Mouse (Mus musculus): ENCODE data around the gene Cd86. TPM values are rescaled to one million over a fixed set of nuclear protein-coding genes. Genes with fewer than 3 reads are reported as not detected.
A peak's percentile ranks its signal among the peaks of the same experiment; 100 is the strongest.

Gene Cd86
- polyA plus RNA-seq, 1 experiment from 2014 or later, result 1.8 TPM

DNA sequence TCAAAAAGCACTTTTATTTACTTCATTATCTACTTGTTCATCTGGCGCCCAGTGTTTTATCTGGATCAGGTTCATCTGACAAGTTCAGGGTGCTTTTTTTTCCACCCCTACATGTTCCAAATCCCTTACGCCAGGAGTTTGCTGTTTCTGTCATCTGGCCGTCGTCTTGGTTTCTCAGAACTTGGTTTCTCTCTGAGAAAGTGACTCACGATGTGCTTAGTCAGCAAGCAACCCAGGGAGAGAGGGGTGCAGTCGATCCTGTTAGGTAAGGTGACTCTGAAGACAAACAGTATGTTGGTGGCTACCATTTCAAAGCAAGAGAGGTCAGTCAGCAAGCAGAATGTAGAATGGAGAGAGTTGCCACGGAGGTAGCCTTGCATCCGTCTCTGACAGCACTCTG lies 93.9 kb downstream of the Cd86 start:
- no peak overlapping the region for H3K4me3 ChIP-seq (replicated peaks)
- H3K4me2 ChIP-seq (replicated peaks), result no peak overlapping the region
- H3K27ac ChIP-seq, result no peak overlapping the region
- no peaks in the 10 kb centered on the region for H3K27me3 ChIP-seq
- no peaks in the 10 kb centered on the region for H3K9me3 ChIP-seq
- no peaks in the 10 kb centered on the region for H3K36me3 ChIP-seq
- H3K4me1 ChIP-seq (replicated peaks), result no peaks in the 10 kb centered on the region
- 85% methylated on average over 8 of the region's 8 CpGs for WGBS
- no peak overlapping the region for H3K9ac ChIP-seq (replicated peaks)
- no peak for ATAC-seq

DNA sequence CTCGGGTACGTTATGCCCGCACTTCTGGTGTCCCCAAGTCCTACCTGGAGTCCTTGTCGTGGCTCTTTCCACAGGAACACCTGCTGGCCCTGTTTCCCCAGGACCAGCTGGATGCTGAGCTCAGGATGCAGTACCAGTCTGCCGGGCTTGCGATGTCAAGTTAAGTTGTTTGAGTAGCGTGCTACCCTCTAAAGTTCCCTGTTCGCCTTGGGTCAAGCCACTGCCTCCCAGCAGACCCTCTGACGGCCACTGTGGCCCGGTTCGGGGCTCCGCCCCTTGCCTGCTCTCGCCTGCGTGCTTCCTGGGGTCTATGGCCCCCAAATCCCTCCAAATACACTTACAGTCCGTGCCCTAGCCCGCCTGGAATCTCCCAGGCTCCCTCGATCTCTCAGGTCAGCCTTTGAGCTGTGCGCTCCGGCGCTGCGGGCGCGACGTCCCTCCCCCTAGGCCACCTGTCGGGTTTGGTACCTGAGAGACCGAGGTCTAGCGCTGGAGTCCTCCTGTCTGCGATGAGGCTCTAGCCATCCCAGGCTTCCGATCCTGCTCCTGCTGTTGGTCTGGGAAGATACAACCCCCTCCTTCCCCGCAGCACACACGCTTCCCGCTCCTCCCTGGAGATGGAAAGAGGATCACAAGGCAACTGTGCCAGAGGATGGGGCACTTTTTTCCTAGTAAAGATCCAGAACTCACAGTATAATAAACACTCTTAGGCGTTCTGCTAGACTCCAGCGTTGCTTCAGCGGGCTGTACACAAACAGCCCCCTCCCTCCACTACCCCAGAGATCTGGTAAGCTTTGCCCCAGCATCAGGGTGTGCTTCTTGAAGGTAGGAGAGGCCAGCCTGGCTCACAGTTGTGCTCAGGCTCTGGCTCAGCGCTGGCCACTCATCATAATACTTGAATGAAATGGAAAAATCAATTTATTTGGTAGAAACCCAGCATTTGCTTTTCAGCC lies 104.2 kb downstream of the Cd86 start, which contains the start of gene Casr:
TSS of gene Casr (minus strand) at position 756 of the 953 bp plus-strand sequence.
- H3K27ac ChIP-seq, result no peak within 1 kb of the TSS
- peak; percentile 50 for ATAC-seq
- 2% methylated on average over 36 of the region's 36 CpGs for WGBS
- no peaks in the 10 kb centered on the region for H3K36me3 ChIP-seq
- peak within 1 kb of the TSS; percentile 37 for H3K9ac ChIP-seq (replicated peaks)
- H3K9me3 ChIP-seq, result no peaks in the 10 kb centered on the region
- H3K4me2 ChIP-seq (replicated peaks), result peak within 1 kb of the TSS; percentile 69
- H3K4me1 ChIP-seq (replicated peaks), result peaks cover 11% of the 10 kb centered on the region
- peak within 1 kb of the TSS; percentile 38 for H3K4me3 ChIP-seq (replicated peaks)
- H3K27me3 ChIP-seq, result peaks cover 15% of the 10 kb centered on the region

DNA sequence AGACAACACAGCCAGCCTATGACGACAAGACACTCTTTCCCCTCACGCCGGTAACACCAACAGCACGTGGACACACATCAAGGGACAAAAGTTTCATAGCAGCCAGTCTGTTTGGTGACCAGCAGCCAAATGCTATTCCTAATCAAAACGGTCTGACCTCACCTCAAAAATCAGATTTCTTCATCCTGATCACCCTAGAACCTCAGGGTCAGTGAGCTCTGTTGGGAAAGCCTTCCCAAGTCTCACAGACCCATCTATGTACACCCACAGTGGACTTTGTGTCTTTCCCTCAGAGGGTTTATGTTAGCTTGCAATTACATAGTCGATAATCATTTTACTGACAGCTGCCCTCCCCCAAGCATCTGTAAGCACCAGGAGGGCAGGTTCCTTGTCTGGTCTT lies 106.3 kb downstream of the Cd86 start:
- ATAC-seq, result no peak
- WGBS, result 91% methylated on average over 6 of the region's 6 CpGs

DNA sequence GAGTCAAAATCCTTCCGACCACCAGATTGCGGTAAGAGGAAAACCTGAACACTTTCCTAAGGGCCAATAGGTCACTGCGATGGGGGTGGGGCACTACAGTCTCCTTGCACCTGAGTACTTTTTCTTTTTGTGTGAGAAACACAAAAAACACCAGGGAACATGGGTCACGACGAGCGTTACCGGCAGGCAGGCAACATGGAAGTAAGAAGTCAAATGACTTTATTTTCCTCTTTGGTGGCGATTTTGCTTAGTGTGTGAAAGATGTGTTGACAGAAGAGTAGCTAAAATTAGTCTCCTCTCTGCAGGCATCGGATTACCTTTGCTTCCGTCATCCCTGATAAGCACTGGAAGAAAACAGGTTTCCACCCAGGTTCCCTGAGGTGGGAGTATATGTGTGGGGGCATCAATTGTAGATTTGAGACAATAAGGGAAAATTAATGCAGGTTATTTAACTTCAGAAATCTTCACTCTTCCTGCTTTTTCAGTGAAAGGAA lies 110.2 kb downstream of the Cd86 start:
- no peak overlapping the region for H3K4me2 ChIP-seq (replicated peaks)
- H3K9me3 ChIP-seq, result no peaks in the 10 kb centered on the region
- no peaks in the 10 kb centered on the region for H3K36me3 ChIP-seq
- H3K4me3 ChIP-seq (replicated peaks), result no peak overlapping the region
- H3K27me3 ChIP-seq, result peaks cover 5% of the 10 kb centered on the region; the same call in 1 of the 2 replicates
- no peak overlapping the region for H3K9ac ChIP-seq (replicated peaks)
- H3K4me1 ChIP-seq (replicated peaks), result no peaks in the 10 kb centered on the region; the same call in 1 of the 2 replicates
- WGBS, result 87% methylated on average over 10 of the region's 10 CpGs
- ATAC-seq, result no peak
- H3K27ac ChIP-seq, result no peak overlapping the region

More for the DNA sequence above, 106.3 kb downstream of the Cd86 start:
- Histone ChIP-seq H3K27me3 (peaks cover 15% of the 10 kb centered on the region), H3K4me2 (replicated peaks) (no peak overlapping the region), H3K36me3 (no peaks in the 10 kb centered on the region), H3K9ac (replicated peaks) (no peak overlapping the region), H3K9me3 (no peaks in the 10 kb centered on the region), H3K4me3 (replicated peaks) (no peak overlapping the region), H3K27ac (no peak overlapping the region), H3K4me1 (replicated peaks) (peaks cover 11% of the 10 kb centered on the region)

Other genes starting within 250 kb of the Cd86 start
- not detected in 2 replicates for gene Stfa3, start 210.7 kb downstream of the Cd86 start, polyA plus RNA-seq (2015; fragmentation: Nextera tagmentation; extraction: Ambion mirVana)
- 0.07 TPM in 1 of 2 replicates, not detected in the other for gene Casr, start 103.9 kb downstream of the Cd86 start, polyA plus RNA-seq (2015; fragmentation: Nextera tagmentation; extraction: Ambion mirVana)
- not detected in 2 replicates for gene Ildr1, start 27.9 kb upstream of the Cd86 start, polyA plus RNA-seq (2015; fragmentation: Nextera tagmentation; extraction: Ambion mirVana)
- gene Slc15a2, start 118.9 kb upstream of the Cd86 start, polyA plus RNA-seq (2015; fragmentation: Nextera tagmentation; extraction: Ambion mirVana), result 6.0 and 7.0 TPM in 2 replicates
- 64.3 and 72.5 TPM in 2 replicates for gene Iqcb1, start 162.3 kb upstream of the Cd86 start, polyA plus RNA-seq (2015; fragmentation: Nextera tagmentation; extraction: Ambion mirVana)
- 0.73 and 0.89 TPM in 2 replicates for gene Eaf2, start 208.9 kb upstream of the Cd86 start, polyA plus RNA-seq (2015; fragmentation: Nextera tagmentation; extraction: Ambion mirVana)
- gene Golgb1, start 209.1 kb upstream of the Cd86 start, polyA plus RNA-seq (2015; fragmentation: Nextera tagmentation; extraction: Ambion mirVana), result 91.6 and 97.5 TPM in 2 replicates

All from midbrain, embryonic 13.5 days (tissue).